Comparison of ENCODE assay signal across 15 mouse cellular contexts in the genomic region with DNA sequence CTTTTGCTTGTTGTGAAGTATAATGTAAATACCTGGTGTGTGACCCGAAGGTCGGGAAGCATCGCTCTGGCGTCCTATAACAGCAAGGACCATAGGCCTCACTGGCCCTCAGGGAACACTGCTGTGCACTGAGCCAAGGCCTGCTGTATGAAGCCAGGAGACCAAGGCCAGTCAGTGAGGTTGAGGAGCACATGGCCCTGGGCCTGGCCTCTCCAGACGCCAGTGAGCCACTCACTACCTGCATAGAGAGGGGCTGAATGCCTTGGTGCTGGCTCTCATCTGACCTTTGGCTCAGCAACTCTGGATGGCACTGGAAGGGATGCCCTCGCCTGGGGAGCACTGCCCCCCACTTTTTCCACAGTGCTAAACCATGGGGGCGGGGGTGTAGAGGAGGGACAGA.
DNase-seq lines count a peak whose midpoint lies in the region; ATAC-seq lines count a peak whose summit lies in the region.
"Had no signal": no experiment of that assay in that cellular context is flagged by ENCODE, and none has a peak within 500 bp of the region (broad histone marks: within the 10 kb centered on the region; RNA-seq: fewer than 3 reads in every experiment).

No protein-coding gene starts in this region.

- H3K9me3 ChIP-seq in heart, embryonic 13.5 days: no peaks in the 10 kb centered on the region
- H3K9me3 ChIP-seq in liver, embryonic 12.5 days (replicated peaks): no peaks in the 10 kb centered on the region
- H3K9me3 ChIP-seq in liver, embryonic 11.5 days (ENCODE audit: control insufficient read depth, low read length): no peaks in the 10 kb centered on the region
- no peaks in the 10 kb centered on the region for H3K9me3 ChIP-seq in embryonic facial prominence, embryonic 11.5 days (replicated peaks; ENCODE audit: control insufficient read depth, low read length)
- H3K9me3 ChIP-seq: embryonic facial prominence, embryonic 13.5 days had no signal

- peaks cover 75% of the 10 kb centered on the region for H3K4me1 ChIP-seq in heart, embryonic 13.5 days
- peaks cover 52% of the 10 kb centered on the region for H3K4me1 ChIP-seq in liver, embryonic 12.5 days
- H3K4me1 ChIP-seq in liver, embryonic 11.5 days (replicated peaks; ENCODE audit: control insufficient read depth, insufficient read depth, low read length): peaks cover 20% of the 10 kb centered on the region
- H3K4me1 ChIP-seq in embryonic facial prominence, embryonic 11.5 days (ENCODE audit: control insufficient read depth, insufficient read depth, low read length): peaks cover 20% of the 10 kb centered on the region

- intact Hi-C loops in heart, postnatal 36 days (cut with DNase I): loop anchor here (10.0 kb wide), 1 partner anchor 166 kb away; the partner anchor contains the start of gene Tamm41

- no peak overlapping the region for H3K4me3 ChIP-seq in heart, embryonic 13.5 days
- H3K4me3 ChIP-seq in liver, embryonic 12.5 days: no peak overlapping the region
- H3K4me3 ChIP-seq in liver, embryonic 11.5 days (ENCODE audit: low read depth, low read length): no peak overlapping the region
- no peak overlapping the region for H3K4me3 ChIP-seq in embryonic facial prominence, embryonic 11.5 days (ENCODE audit: low read depth, low read length)
- H3K4me3 ChIP-seq: embryonic facial prominence, embryonic 13.5 days had no signal

- H3K36me3 ChIP-seq in heart, embryonic 13.5 days: peaks cover 25% of the 10 kb centered on the region
- peaks cover 26% of the 10 kb centered on the region for H3K36me3 ChIP-seq in liver, embryonic 12.5 days
- H3K36me3 ChIP-seq in liver, embryonic 11.5 days (ENCODE audit: control insufficient read depth, insufficient read depth, low read length): no peaks in the 10 kb centered on the region
- no peaks in the 10 kb centered on the region; the same call in 1 of the 2 replicates for H3K36me3 ChIP-seq in embryonic facial prominence, embryonic 11.5 days (replicated peaks; ENCODE audit: control insufficient read depth, insufficient read depth, low read depth, low read length)

- no peak overlapping the region for H3K9ac ChIP-seq in heart, embryonic 13.5 days
- no peak overlapping the region for H3K9ac ChIP-seq in liver, embryonic 12.5 days
- H3K9ac ChIP-seq in liver, embryonic 11.5 days (ENCODE audit: low read depth, low read length): no peak overlapping the region
- H3K9ac ChIP-seq in embryonic facial prominence, embryonic 11.5 days (replicated peaks; ENCODE audit: low read length): no peak overlapping the region

- no peak for DNase-seq in heart, postnatal 36 days
- no peak for DNase-seq in liver, embryonic 11.5 days (ENCODE audit: low spot score)
- DNase-seq in adrenal gland, postnatal 36 days: peak; percentile 59 to 62
- no peak for DNase-seq in embryonic facial prominence, embryonic 11.5 days (ENCODE audit: low spot score)
- DNase-seq: cerebellum, postnatal 25 days; kidney, postnatal 4 days; liver; lung, postnatal 10 days had no signal

- 82% methylated on average over 7 of the region's 7 CpGs for WGBS in heart, embryonic 13.5 days
- 77% methylated on average over 7 of the region's 7 CpGs for WGBS in liver, embryonic 12.5 days (ENCODE audit: insufficient replicate concordance)
- WGBS in liver, embryonic 11.5 days: 90% methylated on average over 7 of the region's 7 CpGs
- WGBS in embryonic facial prominence, embryonic 11.5 days: 82% methylated on average over 7 of the region's 7 CpGs

- no peak overlapping the region for H3K4me2 ChIP-seq in heart, embryonic 13.5 days
- no peak overlapping the region for H3K4me2 ChIP-seq in liver, embryonic 12.5 days
- no peak overlapping the region for H3K4me2 ChIP-seq in liver, embryonic 11.5 days
- H3K4me2 ChIP-seq in embryonic facial prominence, embryonic 11.5 days (ENCODE audit: low read depth, low read length): no peak overlapping the region
- H3K4me2 ChIP-seq: embryonic facial prominence, embryonic 13.5 days had no signal

- H3K27me3 ChIP-seq in heart, embryonic 13.5 days (replicated peaks): no peaks in the 10 kb centered on the region
- H3K27me3 ChIP-seq in liver, embryonic 12.5 days (replicated peaks): no peaks in the 10 kb centered on the region
- no peaks in the 10 kb centered on the region for H3K27me3 ChIP-seq in liver, embryonic 11.5 days (replicated peaks; ENCODE audit: control insufficient read depth, insufficient read depth, low read length)
- no peaks in the 10 kb centered on the region for H3K27me3 ChIP-seq in embryonic facial prominence, embryonic 11.5 days (ENCODE audit: control insufficient read depth, insufficient read depth, low read length)
- H3K27me3 ChIP-seq: embryonic facial prominence, embryonic 13.5 days; Patski had no signal

- H3K27ac ChIP-seq in heart, embryonic 13.5 days (replicated peaks): peak overlapping the region; percentile 20; the same call in 1 of the 2 replicates
- H3K27ac ChIP-seq in liver, embryonic 12.5 days: no peak overlapping the region
- H3K27ac ChIP-seq in liver, embryonic 11.5 days (ENCODE audit: low read depth, low read length): no peak overlapping the region
- H3K27ac ChIP-seq in embryonic facial prominence, embryonic 11.5 days (replicated peaks; ENCODE audit: low read depth, low read length): 0 out of 2 replicates have a peak overlapping the region, but pooled peaks have one; percentile 16

- ATAC-seq in heart, embryonic 13.5 days (ENCODE audit: extremely low read depth, insufficient number of reproducible peaks, low FRiP score, low TSS enrichment): 0 out of 2 replicates have a peak, but pooled peaks have one; percentile 3
- ATAC-seq in liver, embryonic 12.5 days: peak; percentile 3; the same call in 1 of the 2 replicates
- no peak for ATAC-seq in liver, embryonic 11.5 days (replicated peaks; ENCODE audit: low FRiP score)
- no peak for ATAC-seq in embryonic facial prominence, embryonic 11.5 days (replicated peaks; ENCODE audit: insufficient number of reproducible peaks, low FRiP score, low TSS enrichment, low read depth)
- ATAC-seq in activated CD4-positive, CD25-positive, alpha-beta regulatory T cell, adult 4 months: no peak
- ATAC-seq in inflammation-experienced regulatory T-cells, adult 6 months: no peak
- ATAC-seq: forebrain, embryonic 16.5 days; Patski had no signal

Comparison
In these comparisons a context has a peak if more than half of its experiments do, and no peak if none do; other contexts are left out.
1. ATAC-seq: peak in heart, embryonic 13.5 days (single experiment) and liver, embryonic 12.5 days (single experiment); none in liver, embryonic 11.5 days (single experiment), embryonic facial prominence, embryonic 11.5 days (single experiment), activated CD4-positive, CD25-positive, alpha-beta regulatory T cell, adult 4 months (single experiment) and inflammation-experienced regulatory T-cells, adult 6 months (single experiment).
2. H3K27ac ChIP-seq: peak in heart, embryonic 13.5 days (single experiment) and embryonic facial prominence, embryonic 11.5 days (single experiment); none in liver, embryonic 12.5 days (single experiment) and liver, embryonic 11.5 days (single experiment).
3. DNase-seq: peak in adrenal gland, postnatal 36 days (2 of 2); none in heart, postnatal 36 days (0 of 2), liver, embryonic 11.5 days (single experiment) and embryonic facial prominence, embryonic 11.5 days (single experiment).